Mouse (Mus musculus) natural killer cell, adult 2 months (primary cell): Measurements from ENCODE around the gene Foxo1.
A peak's percentile ranks its signal among the peaks of the same experiment; 100 is the strongest.

Experiments used
- DNase-seq, 2 experiments: peaks; one replicate each; pipeline ENCODE4 v3.0.0; 2022; ENCODE audit warnings: low spot score in 2 of 2

Gene Foxo1

GRCm38 (mm10) chr3:52364576-52364975 is 96.4 kb downstream of the Foxo1 start:
- no peak for DNase-seq

- DNase-seq = no peak
Observed at GRCm38 (mm10) chr3:52369204-52369603, 101.1 kb downstream of the Foxo1 start.

DNA sequence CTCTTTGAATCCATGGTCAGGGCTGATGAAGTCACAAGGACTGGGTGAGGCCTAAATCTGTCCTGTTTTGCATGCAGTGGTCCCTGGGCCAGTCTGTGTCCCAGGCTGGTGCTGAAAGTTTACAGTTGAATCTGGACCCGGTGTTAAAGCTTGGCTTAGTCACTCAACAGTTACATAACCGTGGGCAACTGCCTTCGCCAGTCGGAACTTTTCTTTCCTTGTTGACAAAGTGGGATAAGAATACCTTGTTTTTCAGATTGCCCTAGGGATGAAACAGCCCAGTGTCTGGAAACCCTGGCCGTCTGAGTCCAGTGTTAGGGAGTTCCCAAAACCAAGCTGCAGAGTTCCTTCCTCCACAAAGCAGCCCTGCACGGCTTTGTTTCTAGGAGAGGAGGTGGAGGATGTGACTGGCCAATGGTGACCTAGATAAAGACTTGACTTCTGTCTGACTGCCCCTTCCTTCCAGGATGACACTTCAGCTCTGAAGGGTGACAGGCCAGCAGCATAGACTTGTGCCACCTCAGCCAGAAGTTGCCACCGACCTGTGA is 101.8 kb downstream of the Foxo1 start:
- no peak for DNase-seq

DNA sequence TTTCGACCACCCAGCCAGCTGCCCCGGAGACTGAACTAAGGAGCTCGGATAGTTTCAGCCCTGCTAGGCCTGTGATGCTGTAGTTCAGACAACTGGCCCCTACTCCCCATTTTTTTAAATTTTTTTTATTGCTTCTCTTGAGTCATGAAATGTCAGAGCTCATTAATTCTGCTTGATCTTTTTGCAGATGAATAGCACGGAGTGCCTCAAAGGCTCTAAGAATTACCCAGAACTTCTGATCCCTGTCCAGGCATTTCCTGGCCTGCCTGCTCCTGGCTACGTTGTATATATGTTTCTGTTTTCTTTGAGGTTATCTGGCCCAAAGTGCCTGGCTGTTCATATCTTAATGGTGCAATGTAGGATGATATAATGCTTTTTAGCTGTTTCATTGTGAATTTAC is 108.8 kb downstream of the Foxo1 start:
- no peak for DNase-seq

DNA sequence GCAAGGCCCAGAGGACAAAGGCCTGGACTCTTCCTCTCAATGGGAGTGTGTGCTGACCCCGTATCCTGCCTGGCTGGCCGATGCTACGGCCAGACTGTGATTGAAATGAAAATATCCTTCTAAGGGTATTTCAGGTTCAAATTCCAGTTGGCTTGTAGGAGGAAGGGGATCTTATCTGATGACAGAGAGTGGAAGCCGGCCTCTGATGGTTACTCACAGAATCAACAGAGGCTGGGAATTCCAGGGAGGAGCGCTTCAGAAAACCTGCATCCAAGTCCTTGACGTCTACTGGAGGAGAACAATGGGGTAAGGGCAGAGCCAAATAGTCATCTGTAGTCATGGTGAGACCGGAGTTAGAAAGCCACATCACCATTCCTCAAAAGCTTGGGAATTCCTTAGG is 115.2 kb downstream of the Foxo1 start:
- DNase-seq = no peak

GRCm38 (mm10) chr3:52386343-52386742 is 118.2 kb downstream of the Foxo1 start:
- no peak for DNase-seq

DNA sequence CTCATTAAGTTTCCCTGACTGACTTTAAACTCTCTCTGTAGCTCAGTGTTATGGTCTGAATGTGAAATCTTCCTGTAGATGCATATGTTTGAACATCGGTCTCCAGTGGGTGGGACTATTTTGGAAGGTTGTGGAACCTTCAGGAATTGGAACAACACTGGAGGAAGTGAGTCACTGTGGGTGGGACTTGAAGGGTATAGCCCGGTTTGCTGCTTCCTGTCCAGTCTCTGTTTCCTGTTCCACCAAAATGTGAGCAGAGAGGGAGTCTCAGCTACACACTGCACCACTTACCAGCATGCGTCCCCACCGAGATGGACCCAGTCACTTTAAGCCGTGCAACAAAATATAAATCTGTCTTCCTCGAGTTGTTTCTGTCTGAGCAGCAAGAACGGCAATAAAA is 122.2 kb downstream of the Foxo1 start:
- DNase-seq = peak in 1 of 2 experiments; percentile 28

DNA sequence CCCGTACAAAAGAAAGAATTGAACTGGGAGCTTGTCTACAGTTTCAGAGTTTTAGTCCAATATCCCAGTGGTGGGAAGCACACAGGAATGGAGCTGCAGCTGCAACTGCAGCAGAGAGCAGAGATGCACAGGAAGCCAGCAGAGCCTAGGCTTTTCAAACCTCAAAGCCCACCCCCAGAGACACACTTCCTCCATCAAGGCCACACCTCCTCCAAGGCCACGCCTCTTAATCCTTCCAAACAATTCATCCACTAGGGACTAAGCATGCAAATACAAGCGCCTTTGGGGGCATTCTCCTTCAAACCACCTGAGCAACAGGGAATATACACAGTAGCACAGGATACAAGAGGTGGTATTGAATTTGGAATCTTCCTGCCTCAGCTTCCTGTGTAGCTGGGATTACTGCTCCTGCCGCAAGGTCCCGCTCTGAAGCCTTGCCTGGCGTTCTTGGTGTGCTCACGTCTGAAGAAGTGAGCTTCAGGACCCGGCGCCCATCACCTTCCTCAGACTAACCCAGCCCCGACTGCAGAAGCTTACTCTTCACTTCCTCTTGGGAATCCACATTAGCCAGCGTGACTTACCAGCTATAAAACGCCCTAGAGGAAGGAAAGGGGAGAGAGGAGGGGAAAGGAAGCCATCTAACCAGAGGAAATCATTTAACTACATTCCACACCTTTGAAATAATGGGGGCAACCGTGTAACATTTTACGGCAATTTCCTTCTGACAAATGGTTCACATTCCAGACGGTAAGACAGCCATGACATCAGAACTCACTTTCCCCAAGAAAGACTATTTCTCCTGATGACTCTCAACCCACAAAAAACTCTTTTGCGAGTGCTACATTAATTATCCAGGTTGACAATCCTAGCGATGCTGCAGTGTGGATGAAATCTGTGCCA is 122.9 kb downstream of the Foxo1 start:
- peak in 1 of 2 experiments; percentile 17 for DNase-seq

GRCm38 (mm10) chr3:52391897-52392296 is 123.8 kb downstream of the Foxo1 start:
- no peak for DNase-seq

DNA sequence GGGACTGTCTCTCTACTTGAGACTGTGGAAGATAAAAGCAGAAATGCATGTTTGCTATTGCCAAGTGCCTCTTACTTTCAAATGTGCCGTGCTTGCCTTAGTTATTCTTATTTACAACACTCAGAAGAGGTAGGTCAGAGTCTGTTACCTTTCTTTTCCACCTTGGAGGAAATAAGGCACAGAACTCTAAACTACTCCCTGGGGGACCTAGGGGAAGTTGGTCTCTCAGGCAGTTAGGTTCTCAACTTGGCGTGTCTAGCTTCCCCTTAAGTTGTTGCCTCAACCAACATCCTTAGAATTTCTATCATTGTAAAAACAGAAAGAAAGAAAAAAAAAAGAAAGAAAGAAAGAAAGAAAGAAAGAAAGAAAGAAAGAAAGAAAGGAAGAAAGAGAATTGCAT is 124.4 kb downstream of the Foxo1 start:
- peak in 1 of 2 experiments; percentile 27 for DNase-seq

GRCm38 (mm10) chr3:52393171-52393570 is 125.0 kb downstream of the Foxo1 start:
- DNase-seq = no peak

- peak; percentile 80 to 89 for DNase-seq
Observed at GRCm38 (mm10) chr3:52396121-52396731, 128.1 kb downstream of the Foxo1 start.

- DNase-seq = peak in 1 of 2 experiments; percentile 68
Observed at GRCm38 (mm10) chr3:52396951-52397615, 128.9 kb downstream of the Foxo1 start.

DNA sequence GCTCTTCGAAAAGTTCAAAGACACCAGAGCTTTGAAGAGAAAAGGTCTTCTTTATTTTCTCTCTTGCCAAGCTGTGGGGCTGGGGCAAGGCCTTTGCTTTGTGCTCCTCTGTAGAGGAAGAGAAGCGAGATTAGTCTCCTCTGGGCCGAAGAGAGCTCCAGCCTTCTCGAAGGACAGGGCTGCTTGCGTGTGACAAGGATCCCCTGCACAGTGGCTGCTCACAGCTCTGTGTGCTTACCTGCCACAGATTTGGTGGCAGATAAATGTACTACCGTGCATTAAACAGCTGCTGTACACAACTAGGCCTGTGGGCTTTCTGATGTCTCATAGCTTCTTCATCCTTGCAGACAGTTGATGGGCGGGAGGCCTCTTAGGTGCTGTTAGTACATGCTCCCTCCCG is 129.8 kb downstream of the Foxo1 start:
- peak in 1 of 2 experiments; percentile 48 for DNase-seq

DNA sequence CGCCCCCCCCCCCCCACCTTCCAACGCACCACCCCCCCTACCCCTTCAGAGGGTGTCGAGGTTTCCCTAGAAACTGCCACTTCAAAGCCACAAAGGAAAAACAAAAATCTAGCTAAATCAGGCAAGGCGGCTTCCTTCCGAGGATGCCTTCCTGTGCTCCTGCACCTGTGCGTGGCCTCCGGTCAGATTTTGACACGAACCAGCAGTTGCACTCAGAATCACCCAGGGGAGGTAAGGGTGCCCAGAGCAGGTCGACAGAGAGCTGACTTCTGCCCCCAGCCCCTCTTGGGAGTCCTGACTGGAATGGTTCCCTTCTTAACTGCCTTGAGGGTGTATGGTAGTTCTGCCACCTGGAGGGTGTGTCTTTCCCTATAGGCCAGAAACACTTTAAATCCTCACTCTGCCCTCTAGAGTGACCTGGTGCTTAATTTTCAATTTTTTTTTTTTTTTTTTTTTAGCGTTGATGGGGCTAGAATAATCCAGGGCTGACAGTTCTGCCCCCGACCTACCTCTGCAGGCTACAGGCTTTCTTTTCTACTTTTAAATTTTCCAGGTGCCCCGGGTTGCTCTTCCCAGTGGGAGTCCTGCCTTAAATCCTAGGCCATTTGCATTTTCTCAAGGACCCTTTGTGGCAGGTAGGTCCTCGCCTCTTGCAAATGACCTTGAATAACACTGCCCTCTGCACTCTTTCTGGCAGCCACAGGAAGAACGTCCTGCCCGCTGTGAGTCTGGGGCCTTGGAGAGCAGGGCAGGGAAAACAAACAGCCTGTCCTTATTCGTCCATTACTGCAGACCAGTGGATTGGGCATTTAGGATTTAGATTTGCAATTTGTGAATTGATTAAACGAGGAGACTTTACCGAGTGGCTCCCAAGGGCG is 132.4 kb downstream of the Foxo1 start:
- DNase-seq = peak in 1 of 2 experiments; percentile 33

- DNase-seq = peak; percentile 65 to 77
Observed at GRCm38 (mm10) chr3:52401162-52401928, 133.2 kb downstream of the Foxo1 start.
